Mouse (Mus musculus): ENCODE results near the gene Cenpp.

DNA sequence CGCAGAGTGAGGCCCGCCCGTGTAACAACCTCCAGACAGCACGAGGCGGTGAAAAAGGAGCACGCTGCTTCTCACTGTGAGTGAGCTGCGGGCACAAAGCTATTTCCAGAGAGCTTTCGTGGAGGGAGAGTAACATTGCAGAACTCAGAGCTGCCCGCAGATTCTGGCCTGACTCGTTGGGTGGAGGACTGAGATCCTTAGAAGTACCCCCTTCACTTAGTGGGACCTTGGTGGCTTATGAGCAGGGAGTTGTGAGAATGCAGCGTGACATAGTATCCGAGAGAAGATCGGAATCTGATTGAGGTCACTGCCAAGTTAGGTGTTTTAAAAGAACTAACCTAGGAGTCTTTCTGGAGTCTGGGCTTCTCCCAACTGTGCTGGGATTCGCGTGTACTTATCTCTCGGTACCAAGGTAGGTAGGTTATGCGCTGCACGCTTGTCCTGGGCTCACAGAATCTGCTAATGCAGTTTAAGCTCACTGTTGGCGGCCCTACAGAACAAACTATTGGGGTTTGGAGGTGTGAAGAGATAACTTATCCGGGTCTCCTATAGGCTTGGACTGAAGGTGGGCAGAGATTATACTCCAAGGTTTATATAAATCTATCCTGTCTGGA lies 29.8 kb upstream of the Cenpp start:
- TF ChIP-seq CTCF (IDR thresholded peaks at IDR 0.05; ENCODE audit: extremely low read depth, insufficient read depth, insufficient read length, insufficient replicate concordance), result no peak
- no peak for TF ChIP-seq POLR2A (IDR thresholded peaks at IDR 0.05; ENCODE audit: low read depth, low read length)

Data from spleen, adult 2 months (tissue).